In genomic region chr14:12718766-12719165, GRCm38 (mm10) we compare ENCODE assay signal across 16 mouse cellular contexts.
DNase-seq lines count a peak whose midpoint lies in the region; ATAC-seq and TF ChIP-seq lines count a peak whose summit lies in the region.
"Had no signal": no experiment of that assay in that cellular context is flagged by ENCODE, and none has a peak within 500 bp of the region (broad histone marks: within the 10 kb centered on the region; RNA-seq: fewer than 3 reads in every experiment).

No protein-coding gene starts in this region.

- no peak overlapping the region for H3K4me2 ChIP-seq in forebrain, embryonic 14.5 days (ENCODE audit: low read length)
- no peak overlapping the region for H3K4me2 ChIP-seq in forebrain, embryonic 11.5 days (ENCODE audit: low read depth, low read length, severe bottlenecking)
- H3K4me2 ChIP-seq in hindbrain, embryonic 15.5 days = no peak overlapping the region
- H3K4me2 ChIP-seq in hindbrain, embryonic 11.5 days (replicated peaks; ENCODE audit: low read depth, low read length) = no peak overlapping the region
- no peak overlapping the region for H3K4me2 ChIP-seq in hindbrain, postnatal 0 days (ENCODE audit: low read depth, low read length)
- H3K4me2 ChIP-seq: heart, embryonic 12.5 days had no signal

- 16% methylated on average over 3 of the region's 3 CpGs for WGBS in forebrain, embryonic 14.5 days
- 55% methylated on average over 3 of the region's 3 CpGs for WGBS in forebrain, embryonic 11.5 days
- 32% methylated on average over 3 of the region's 3 CpGs for WGBS in hindbrain, embryonic 15.5 days
- 66% methylated on average over 3 of the region's 3 CpGs for WGBS in hindbrain, embryonic 11.5 days
- 23% methylated on average over 3 of the region's 3 CpGs for WGBS in hindbrain, postnatal 0 days

- TF ChIP-seq CTCF in hindbrain, postnatal 0 days (IDR thresholded peaks at IDR 0.05; ENCODE audit: low read depth) = no peak

- peak; percentile 86 for DNase-seq in forebrain, embryonic 14.5 days (ENCODE audit: low spot score)
- DNase-seq in forebrain, embryonic 11.5 days (ENCODE audit: low spot score) = no peak
- DNase-seq in hindbrain, embryonic 11.5 days (ENCODE audit: low spot score) = no peak
- DNase-seq in brain, embryonic 18.5 days (ENCODE audit: low read depth, low spot score) = peak; percentile 10
- peak; percentile 27 for DNase-seq in hindbrain, postnatal 0 days (ENCODE audit: low spot score)
- DNase-seq in right cerebral cortex, postnatal 14 days = no peak
- DNase-seq: adrenal gland, postnatal 10 days; cerebellum, adult 18-20 months; cerebellum, adult 9-11 months; cerebellum, postnatal 36 days; gastrocnemius, postnatal 14 days; kidney, adult 2 months had no signal

- H3K27me3 ChIP-seq in forebrain, embryonic 14.5 days (replicated peaks; ENCODE audit: control insufficient read depth, insufficient read depth, low read length) = no peaks in the 10 kb centered on the region
- no peaks in the 10 kb centered on the region for H3K27me3 ChIP-seq in forebrain, embryonic 11.5 days (ENCODE audit: control insufficient read depth, insufficient read depth, low read length)
- H3K27me3 ChIP-seq in hindbrain, embryonic 15.5 days = no peaks in the 10 kb centered on the region
- no peaks in the 10 kb centered on the region for H3K27me3 ChIP-seq in hindbrain, embryonic 11.5 days (ENCODE audit: control insufficient read depth, insufficient read depth, low read length)
- H3K27me3 ChIP-seq in hindbrain, postnatal 0 days (ENCODE audit: insufficient read depth, low read length) = no peaks in the 10 kb centered on the region
- H3K27me3 ChIP-seq: heart, embryonic 12.5 days had no signal

- H3K36me3 ChIP-seq in forebrain, embryonic 14.5 days (ENCODE audit: control insufficient read depth, insufficient read depth, low read length) = no peaks in the 10 kb centered on the region
- H3K36me3 ChIP-seq in forebrain, embryonic 11.5 days (ENCODE audit: control insufficient read depth, insufficient read depth, low read length) = no peaks in the 10 kb centered on the region
- peaks cover 4% of the 10 kb centered on the region; the same call in 1 of the 2 replicates for H3K36me3 ChIP-seq in hindbrain, embryonic 15.5 days
- no peaks in the 10 kb centered on the region for H3K36me3 ChIP-seq in hindbrain, embryonic 11.5 days (ENCODE audit: control insufficient read depth, insufficient read depth, low read length)
- no peaks in the 10 kb centered on the region for H3K36me3 ChIP-seq in hindbrain, postnatal 0 days (ENCODE audit: insufficient read depth, low read length)
- H3K36me3 ChIP-seq: embryonic facial prominence, embryonic 10.5 days; heart, embryonic 12.5 days had no signal

- ATAC-seq in forebrain, embryonic 14.5 days = peak; percentile 93
- no peak for ATAC-seq in forebrain, embryonic 11.5 days (replicated peaks; ENCODE audit: low FRiP score)
- no peak for ATAC-seq in hindbrain, embryonic 15.5 days (ENCODE audit: low FRiP score, low read depth)
- ATAC-seq in hindbrain, embryonic 11.5 days (ENCODE audit: low FRiP score) = no peak
- ATAC-seq in hindbrain, postnatal 0 days = no peak
- ATAC-seq: intestine, embryonic 16.5 days had no signal

- H3K27ac ChIP-seq in forebrain, embryonic 14.5 days (ENCODE audit: low read depth, low read length) = peak overlapping the region; percentile 45
- H3K27ac ChIP-seq in forebrain, embryonic 11.5 days (ENCODE audit: low read depth, low read length) = no peak overlapping the region
- H3K27ac ChIP-seq in hindbrain, embryonic 15.5 days (replicated peaks) = 0 out of 2 replicates have a peak overlapping the region, but pooled peaks have one; percentile 8
- H3K27ac ChIP-seq in hindbrain, embryonic 11.5 days (ENCODE audit: low read depth, low read length) = no peak overlapping the region
- H3K27ac ChIP-seq in hindbrain, postnatal 0 days = no peak overlapping the region
- H3K27ac ChIP-seq: embryonic facial prominence, embryonic 10.5 days had no signal

- H3K4me3 ChIP-seq in forebrain, embryonic 14.5 days (ENCODE audit: low read depth, low read length) = no peak overlapping the region
- H3K4me3 ChIP-seq in forebrain, embryonic 11.5 days (ENCODE audit: low read depth, low read length) = no peak overlapping the region
- no peak overlapping the region for H3K4me3 ChIP-seq in hindbrain, embryonic 15.5 days
- H3K4me3 ChIP-seq in hindbrain, embryonic 11.5 days (ENCODE audit: low read depth, low read length) = no peak overlapping the region
- no peak overlapping the region for H3K4me3 ChIP-seq in hindbrain, postnatal 0 days (ENCODE audit: low read length)
- H3K4me3 ChIP-seq: embryonic facial prominence, embryonic 10.5 days; heart, embryonic 12.5 days had no signal

- H3K9ac ChIP-seq in forebrain, embryonic 14.5 days (ENCODE audit: low read length) = no peak overlapping the region
- H3K9ac ChIP-seq in forebrain, embryonic 11.5 days (ENCODE audit: low read length) = no peak overlapping the region
- H3K9ac ChIP-seq in hindbrain, embryonic 15.5 days = no peak overlapping the region
- H3K9ac ChIP-seq in hindbrain, embryonic 11.5 days (ENCODE audit: low read depth, low read length) = no peak overlapping the region
- H3K9ac ChIP-seq in hindbrain, postnatal 0 days (replicated peaks; ENCODE audit: low read length) = no peak overlapping the region
- H3K9ac ChIP-seq: heart, embryonic 12.5 days had no signal

- peaks cover 6% of the 10 kb centered on the region; the same call in 1 of the 2 replicates for H3K4me1 ChIP-seq in forebrain, embryonic 14.5 days (ENCODE audit: control insufficient read depth, insufficient read depth, low read length)
- no peaks in the 10 kb centered on the region for H3K4me1 ChIP-seq in forebrain, embryonic 11.5 days (replicated peaks; ENCODE audit: control insufficient read depth, insufficient read depth, low read length)
- H3K4me1 ChIP-seq in hindbrain, embryonic 15.5 days (replicated peaks) = peaks cover 6% of the 10 kb centered on the region; the same call in 1 of the 2 replicates
- no peaks in the 10 kb centered on the region for H3K4me1 ChIP-seq in hindbrain, embryonic 11.5 days (replicated peaks; ENCODE audit: control insufficient read depth, insufficient read depth, low read length)
- H3K4me1 ChIP-seq in hindbrain, postnatal 0 days (ENCODE audit: insufficient read depth, low read length) = no peaks in the 10 kb centered on the region
- H3K4me1 ChIP-seq: embryonic facial prominence, embryonic 10.5 days had no signal

- H3K9me3 ChIP-seq in forebrain, embryonic 14.5 days (replicated peaks; ENCODE audit: control insufficient read depth, low read length) = no peaks in the 10 kb centered on the region
- no peaks in the 10 kb centered on the region for H3K9me3 ChIP-seq in forebrain, embryonic 11.5 days (ENCODE audit: control insufficient read depth, low read length)
- H3K9me3 ChIP-seq in hindbrain, embryonic 15.5 days = no peaks in the 10 kb centered on the region
- no peaks in the 10 kb centered on the region for H3K9me3 ChIP-seq in hindbrain, embryonic 11.5 days (ENCODE audit: control insufficient read depth, low read length)
- H3K9me3 ChIP-seq in hindbrain, postnatal 0 days (ENCODE audit: low read length) = no peaks in the 10 kb centered on the region
- H3K9me3 ChIP-seq: embryonic facial prominence, embryonic 10.5 days; heart, embryonic 12.5 days had no signal

Comparison
In these comparisons a context has a peak if more than half of its experiments do, and no peak if none do; other contexts are left out.
1. DNase-seq: peak in forebrain, embryonic 14.5 days (single experiment), brain, embryonic 18.5 days (single experiment) and hindbrain, postnatal 0 days (single experiment); none in forebrain, embryonic 11.5 days (single experiment), hindbrain, embryonic 11.5 days (single experiment) and right cerebral cortex, postnatal 14 days (single experiment).
2. H3K27ac ChIP-seq: peak in forebrain, embryonic 14.5 days (single experiment) and hindbrain, embryonic 15.5 days (single experiment); none in forebrain, embryonic 11.5 days (single experiment), hindbrain, embryonic 11.5 days (single experiment) and hindbrain, postnatal 0 days (single experiment).